Mouse (Mus musculus): ENCODE measurements at regions not wholly inside any gene's neighbourhood (a gene's known extent, or its start where the extent isn't known, plus 50 kb on each side); places are given as distances from the start of the nearest gene placed in this dataset.

DNA sequence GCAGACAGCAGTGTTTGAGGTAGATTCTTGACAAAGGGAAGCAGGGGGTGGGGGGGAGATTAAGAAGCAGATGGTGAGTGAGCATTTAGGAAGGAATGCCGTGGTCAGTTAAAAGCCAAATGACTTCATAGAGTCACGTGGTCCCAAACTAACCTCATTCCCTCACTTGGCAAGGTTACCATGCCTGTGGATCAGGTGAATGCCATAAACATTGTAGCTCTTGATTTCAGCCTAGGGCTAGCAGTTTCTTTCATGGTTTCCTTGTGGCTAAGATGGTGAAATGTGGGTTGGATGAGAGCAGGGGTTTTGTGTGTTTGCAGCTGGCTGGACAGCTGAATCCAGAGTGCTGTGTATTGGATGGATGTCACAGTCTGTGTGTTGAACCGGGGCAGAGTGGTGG, 95.3 kb downstream of the Nog start:
- no peak overlapping the region for H3K27ac ChIP-seq (replicated peaks; ENCODE audit: low read depth, low read length)
- H3K4me1 ChIP-seq (ENCODE audit: control insufficient read depth, insufficient read depth, low read length): peaks cover 7% of the 10 kb centered on the region
- no peak for TF ChIP-seq POLR2A (IDR thresholded peaks at IDR 0.05; ENCODE audit: borderline replicate concordance, extremely low read depth, insufficient read depth, insufficient read length)
- no peak overlapping the region for H3K4me3 ChIP-seq (replicated peaks; ENCODE audit: low read length)
- 33% methylated on average over 3 of the region's 3 CpGs for WGBS
- peak; percentile 41 for ATAC-seq (ENCODE audit: low FRiP score, low read depth)
- H3K9ac ChIP-seq (ENCODE audit: low read depth, low read length, severe bottlenecking): no peak overlapping the region
- no peak overlapping the region for H3K4me2 ChIP-seq (replicated peaks; ENCODE audit: low read depth, low read length, severe bottlenecking)
- DNase-seq (ENCODE audit: low spot score): peak; percentile 44
- H3K27me3 ChIP-seq (ENCODE audit: control insufficient read depth, insufficient read depth, low read length): no peaks in the 10 kb centered on the region
- no peaks in the 10 kb centered on the region for H3K36me3 ChIP-seq (ENCODE audit: control insufficient read depth, insufficient read depth, low read length)
- H3K9me3 ChIP-seq (ENCODE audit: control insufficient read depth, low read length): no peaks in the 10 kb centered on the region

DNA sequence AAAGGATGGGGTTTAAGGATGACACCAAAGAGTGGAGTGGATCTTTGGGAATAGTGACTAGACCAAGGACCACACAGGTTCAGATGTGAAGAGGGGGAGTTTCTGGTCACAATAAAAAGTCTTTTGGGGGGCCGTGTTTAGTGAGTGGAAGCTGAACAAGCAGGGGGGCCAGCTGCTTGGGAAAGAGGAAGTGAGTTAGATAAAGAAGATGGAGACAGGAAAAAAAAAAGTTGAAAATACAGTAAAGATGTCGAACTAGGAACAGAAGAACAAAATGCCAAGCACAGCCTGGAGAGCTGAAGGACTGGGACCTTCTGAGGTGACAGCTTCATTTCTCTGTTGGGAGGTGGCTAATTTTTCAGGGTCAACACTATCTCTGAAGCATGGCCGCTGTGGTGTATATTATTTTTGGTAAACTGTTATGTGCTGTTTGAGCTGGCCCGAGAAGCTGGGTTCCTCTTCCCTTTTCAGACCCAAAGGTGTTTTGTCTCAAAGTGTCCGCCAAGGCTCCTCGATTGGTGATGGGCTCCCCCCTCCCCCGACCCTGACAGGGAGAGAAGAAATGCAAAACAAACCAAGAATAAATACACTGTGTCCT, 97.1 kb downstream of the Nog start:
- peaks cover 7% of the 10 kb centered on the region for H3K4me1 ChIP-seq (ENCODE audit: control insufficient read depth, insufficient read depth, low read length)
- H3K27me3 ChIP-seq (ENCODE audit: control insufficient read depth, insufficient read depth, low read length): no peaks in the 10 kb centered on the region
- H3K4me3 ChIP-seq (replicated peaks; ENCODE audit: low read length): no peak overlapping the region
- no peaks in the 10 kb centered on the region for H3K9me3 ChIP-seq (ENCODE audit: control insufficient read depth, low read length)
- TF ChIP-seq POLR2A (IDR thresholded peaks at IDR 0.05; ENCODE audit: borderline replicate concordance, extremely low read depth, insufficient read depth, insufficient read length): no peak
- 75% methylated on average over 7 of the region's 7 CpGs for WGBS
- no peak overlapping the region for H3K27ac ChIP-seq (replicated peaks; ENCODE audit: low read depth, low read length)
- no peaks in the 10 kb centered on the region for H3K36me3 ChIP-seq (ENCODE audit: control insufficient read depth, insufficient read depth, low read length)
- no peak overlapping the region for H3K4me2 ChIP-seq (replicated peaks; ENCODE audit: low read depth, low read length, severe bottlenecking)
- DNase-seq (ENCODE audit: low spot score) (no peak), ATAC-seq (ENCODE audit: low FRiP score, low read depth) (no peak)
- no peak overlapping the region for H3K9ac ChIP-seq (ENCODE audit: low read depth, low read length, severe bottlenecking)

DNA sequence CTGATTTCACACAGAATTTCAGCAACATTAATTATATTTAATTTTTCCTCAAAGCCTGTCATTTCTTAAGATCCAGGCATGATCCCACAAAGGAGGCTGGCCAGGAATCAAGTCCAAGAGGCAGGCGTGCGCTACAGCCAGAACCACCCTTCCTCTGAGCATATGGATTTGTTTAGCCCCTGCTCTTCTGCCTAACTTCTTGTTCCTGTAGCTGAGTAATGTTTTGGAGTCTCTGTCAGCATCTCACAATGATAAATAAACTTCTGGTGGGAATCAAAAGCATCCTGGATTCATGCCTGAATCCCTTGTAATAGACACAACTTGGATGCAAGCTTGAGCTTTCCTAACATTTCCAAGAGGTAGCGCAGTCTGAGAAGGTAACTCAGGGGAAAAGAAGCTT, 101.7 kb downstream of the Nog start:
- WGBS: 73% methylated on average over 3 of the region's 3 CpGs
- no peaks in the 10 kb centered on the region for H3K27me3 ChIP-seq (ENCODE audit: control insufficient read depth, insufficient read depth, low read length)
- no peak for ATAC-seq (ENCODE audit: low FRiP score, low read depth)
- no peak overlapping the region for H3K4me2 ChIP-seq (replicated peaks; ENCODE audit: low read depth, low read length, severe bottlenecking)
- no peak overlapping the region for H3K4me3 ChIP-seq (replicated peaks; ENCODE audit: low read length)
- H3K9me3 ChIP-seq (ENCODE audit: control insufficient read depth, low read length): no peaks in the 10 kb centered on the region
- H3K27ac ChIP-seq (replicated peaks; ENCODE audit: low read depth, low read length): no peak overlapping the region
- no peaks in the 10 kb centered on the region for H3K36me3 ChIP-seq (ENCODE audit: control insufficient read depth, insufficient read depth, low read length)
- DNase-seq (ENCODE audit: low spot score): peak; percentile 20
- no peak overlapping the region for H3K9ac ChIP-seq (ENCODE audit: low read depth, low read length, severe bottlenecking)
- no peaks in the 10 kb centered on the region for H3K4me1 ChIP-seq (ENCODE audit: control insufficient read depth, insufficient read depth, low read length)
- TF ChIP-seq POLR2A (IDR thresholded peaks at IDR 0.05; ENCODE audit: borderline replicate concordance, extremely low read depth, insufficient read depth, insufficient read length): no peak

DNA sequence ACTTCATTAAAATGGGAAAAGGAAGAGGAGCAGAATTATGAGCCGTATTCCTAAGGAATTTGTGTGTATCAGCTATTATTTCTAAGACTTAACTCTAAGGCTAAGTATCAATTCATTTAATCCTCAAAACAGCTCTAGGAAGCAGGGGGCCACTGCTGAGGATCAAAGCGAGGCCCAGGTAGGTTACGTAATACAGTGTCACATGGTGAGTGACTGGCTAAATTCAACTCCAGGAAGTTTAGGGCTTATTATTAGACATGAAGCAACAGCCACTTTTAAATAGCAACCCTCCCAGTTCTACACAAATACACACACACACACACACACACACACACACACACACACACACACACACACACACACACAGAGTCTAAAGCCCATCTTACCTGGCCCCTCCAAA, 109.3 kb downstream of the Nog start:
- DNase-seq (ENCODE audit: low spot score): no peak
- Histone ChIP-seq H3K9me3 (ENCODE audit: control insufficient read depth, low read length) (no peaks in the 10 kb centered on the region), H3K4me1 (ENCODE audit: control insufficient read depth, insufficient read depth, low read length) (no peaks in the 10 kb centered on the region), H3K36me3 (ENCODE audit: control insufficient read depth, insufficient read depth, low read length) (no peaks in the 10 kb centered on the region), H3K9ac (ENCODE audit: low read depth, low read length, severe bottlenecking) (no peak overlapping the region), H3K27ac (replicated peaks; ENCODE audit: low read depth, low read length) (no peak overlapping the region), H3K4me2 (replicated peaks; ENCODE audit: low read depth, low read length, severe bottlenecking) (no peak overlapping the region), H3K27me3 (ENCODE audit: control insufficient read depth, insufficient read depth, low read length) (no peaks in the 10 kb centered on the region), H3K4me3 (replicated peaks; ENCODE audit: low read length) (no peak overlapping the region)
- WGBS: 67% methylated on average over 3 of the region's 3 CpGs
- no peak for ATAC-seq (ENCODE audit: low FRiP score, low read depth)
- TF ChIP-seq POLR2A (IDR thresholded peaks at IDR 0.05; ENCODE audit: borderline replicate concordance, extremely low read depth, insufficient read depth, insufficient read length): no peak

DNA sequence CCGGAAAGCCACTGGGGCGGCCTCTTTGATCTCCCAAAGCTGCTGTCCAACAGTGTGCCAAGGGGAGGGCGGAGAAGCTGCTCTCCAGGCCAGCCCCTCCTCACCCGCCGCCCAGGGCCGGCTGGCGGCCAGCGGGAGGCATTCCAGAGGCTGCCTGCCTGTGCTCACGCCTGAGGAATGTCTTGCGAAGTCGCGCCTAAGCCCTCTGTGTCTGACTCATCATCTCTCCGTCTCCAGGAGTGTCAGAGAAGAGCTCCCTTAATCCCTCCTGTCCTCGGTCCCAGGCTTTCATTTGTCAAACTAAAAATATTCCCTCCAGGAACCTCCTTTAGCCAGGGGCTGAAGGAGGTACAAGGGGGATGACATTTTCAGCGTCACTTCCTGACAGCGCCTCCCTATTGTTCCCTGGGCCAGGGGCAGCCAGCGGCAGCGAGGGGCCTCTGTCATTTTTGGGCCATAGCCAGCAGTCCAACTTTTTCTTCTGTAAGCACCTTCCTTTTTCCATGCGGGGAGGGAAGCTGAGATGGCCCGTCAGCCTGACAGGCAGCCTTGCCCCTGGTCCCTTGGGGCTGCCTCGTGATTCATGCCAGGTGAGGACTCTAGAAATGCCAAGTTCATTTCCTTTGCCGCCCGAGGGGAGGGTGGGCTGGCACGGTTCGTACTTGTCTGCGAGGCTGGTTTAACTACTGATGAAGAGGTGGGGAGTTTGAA, 113.4 kb downstream of the Gm525 start:
- Histone ChIP-seq H3K4me3 (replicated peaks; ENCODE audit: low read length) (peak overlapping the region; percentile 20), H3K27ac (replicated peaks; ENCODE audit: low read depth, low read length) (0 out of 2 replicates have a peak overlapping the region, but pooled peaks have one; percentile 40), H3K9ac (ENCODE audit: low read depth, low read length, severe bottlenecking) (peak overlapping the region; percentile 25; the same call in 1 of the 2 replicates), H3K27me3 (ENCODE audit: control insufficient read depth, insufficient read depth, low read length) (no peaks in the 10 kb centered on the region), H3K4me2 (replicated peaks; ENCODE audit: low read depth, low read length, severe bottlenecking) (peak overlapping the region; percentile 49), H3K4me1 (ENCODE audit: control insufficient read depth, insufficient read depth, low read length) (peaks cover 13% of the 10 kb centered on the region), H3K36me3 (ENCODE audit: control insufficient read depth, insufficient read depth, low read length) (no peaks in the 10 kb centered on the region), H3K9me3 (ENCODE audit: control insufficient read depth, low read length) (no peaks in the 10 kb centered on the region)
- ATAC-seq (ENCODE audit: low FRiP score, low read depth) (peak; percentile 89), DNase-seq (ENCODE audit: low spot score) (peak; percentile 78)
- 5% methylated on average over 26 of the region's 26 CpGs for WGBS
- no peak for TF ChIP-seq POLR2A (IDR thresholded peaks at IDR 0.05; ENCODE audit: borderline replicate concordance, extremely low read depth, insufficient read depth, insufficient read length)
